Mouse (Mus musculus): Measurements from ENCODE around the gene Dscaml1. TPM values are rescaled to one million over a fixed set of nuclear protein-coding genes. Genes with fewer than 3 reads are reported as not detected.
A peak's percentile ranks its signal among the peaks of the same experiment; 100 is the strongest.

Gene Dscaml1
- polyA plus RNA-seq, 1 experiment from 2014 or later, result 0.23 TPM

DNA sequence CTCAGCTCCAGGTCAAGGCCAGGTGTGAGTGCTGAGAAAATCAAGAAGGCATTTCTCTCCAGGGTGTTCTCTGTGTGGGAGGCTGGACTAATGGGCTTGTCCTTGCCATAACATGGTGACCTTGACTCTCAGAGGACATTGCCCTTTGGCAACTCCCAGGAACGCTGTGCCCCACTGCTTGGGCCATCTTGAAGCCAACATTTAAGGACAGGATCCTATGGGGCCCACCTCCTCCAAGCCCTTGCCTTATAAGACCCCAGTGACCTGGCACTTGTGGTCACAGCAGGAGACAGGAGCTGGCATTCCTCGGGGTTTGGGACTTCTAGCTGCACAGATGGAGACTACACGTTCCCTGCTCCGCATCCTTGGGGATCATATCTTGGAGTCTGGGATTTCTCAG is 27.0 kb upstream of the Dscaml1 start, which contains the start of gene Fxyd2:
Fxyd2 (plus strand) TSS at position 236 of the 400 bp plus-strand sequence.
- no peaks in the 10 kb centered on the region; the same call in 1 of the 2 replicates for H3K27me3 ChIP-seq (ENCODE audit: low read depth, poor library complexity, severe bottlenecking)
- H3K4me3 ChIP-seq, result no peak within 1 kb of the TSS
- no peaks in the 10 kb centered on the region for H3K4me1 ChIP-seq
- 80% methylated on average over 4 of the region's 4 CpGs for WGBS
- H3K27ac ChIP-seq (replicated peaks), result no peak within 1 kb of the TSS
- no peak for DNase-seq (ENCODE audit: low spot score)
- H3K36me3 ChIP-seq, result peaks cover 22% of the 10 kb centered on the region
- no peaks in the 10 kb centered on the region for H3K9me3 ChIP-seq (replicated peaks)

DNA sequence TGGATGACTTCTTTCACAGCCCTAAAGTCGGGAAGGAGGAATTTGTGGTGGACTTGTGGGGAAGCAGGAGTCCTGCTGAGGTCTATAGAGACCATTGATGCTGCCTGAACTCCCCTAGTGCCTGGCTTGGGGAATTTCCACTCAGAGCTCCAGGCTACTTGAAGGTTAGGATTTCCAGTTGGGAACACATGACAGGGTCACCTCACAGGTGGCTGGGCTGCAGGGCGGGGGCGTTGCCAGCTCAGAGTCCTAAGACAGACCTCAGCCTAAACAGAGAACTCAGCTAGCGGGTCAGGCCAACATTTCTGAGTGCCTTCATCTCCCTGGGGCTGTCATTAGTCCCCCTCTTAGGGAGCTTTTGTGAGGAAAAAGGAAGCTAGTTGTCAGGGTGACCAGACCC is 24.6 kb upstream of the Dscaml1 start:
- no peaks in the 10 kb centered on the region; the same call in 1 of the 2 replicates for H3K27me3 ChIP-seq (ENCODE audit: low read depth, poor library complexity, severe bottlenecking)
- H3K36me3 ChIP-seq, result no peaks in the 10 kb centered on the region
- H3K27ac ChIP-seq (replicated peaks), result no peak overlapping the region
- H3K9me3 ChIP-seq (replicated peaks), result no peaks in the 10 kb centered on the region
- no peaks in the 10 kb centered on the region for H3K4me1 ChIP-seq
- 64% methylated on average over 4 of the region's 4 CpGs for WGBS
- H3K4me3 ChIP-seq, result no peak overlapping the region
- no peak for DNase-seq (ENCODE audit: low spot score)

DNA sequence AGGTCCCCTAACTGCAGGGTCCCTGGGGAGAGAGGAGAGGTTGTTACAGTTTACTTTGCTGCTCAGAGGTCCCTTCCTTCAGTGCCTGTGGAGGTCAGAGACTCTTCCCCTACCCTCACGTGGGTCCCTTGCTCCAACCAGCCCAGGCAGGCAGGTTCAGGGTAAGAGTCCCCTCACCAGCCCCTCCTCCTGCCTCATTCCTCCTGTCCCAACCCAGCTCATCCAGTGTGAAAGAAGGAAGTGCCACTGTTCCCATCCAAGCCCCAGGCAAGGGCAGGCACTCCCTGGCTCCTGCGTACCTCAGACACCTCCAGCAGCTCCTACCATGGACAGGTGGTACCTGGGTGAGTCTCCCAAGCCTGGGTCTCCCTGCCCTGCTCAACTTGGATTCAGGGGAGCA is 23.5 kb upstream of the Dscaml1 start:
- Histone ChIP-seq H3K4me3 (no peak overlapping the region), H3K4me1 (peaks cover 4% of the 10 kb centered on the region), H3K36me3 (no peaks in the 10 kb centered on the region), H3K27me3 (ENCODE audit: low read depth, poor library complexity, severe bottlenecking) (peaks cover 4% of the 10 kb centered on the region; the same call in 1 of the 2 replicates), H3K9me3 (replicated peaks) (no peaks in the 10 kb centered on the region), H3K27ac (replicated peaks) (no peak overlapping the region)
- WGBS, result 54% methylated on average over 2 of the region's 2 CpGs
- DNase-seq (ENCODE audit: low spot score), result no peak

DNA sequence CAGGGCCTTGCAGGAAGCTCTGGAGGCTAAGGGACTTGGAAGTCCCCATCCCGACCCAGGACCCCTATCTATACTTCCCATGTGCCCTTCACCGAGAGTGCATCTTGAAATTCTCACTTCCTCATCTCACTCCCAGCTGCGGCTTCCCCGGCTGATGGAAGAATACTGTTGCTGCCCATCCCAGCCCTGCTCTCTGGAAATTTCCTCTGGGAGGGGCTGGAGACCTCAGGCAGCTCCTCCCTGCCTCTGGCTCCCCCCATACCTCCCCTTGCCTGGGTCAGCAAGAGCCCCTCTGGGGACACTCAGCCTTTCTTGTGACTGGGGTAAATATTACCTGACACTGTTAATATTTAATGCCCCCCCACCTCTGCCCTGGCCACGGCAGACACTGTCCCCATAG is 20.7 kb upstream of the Dscaml1 start:
- DNase-seq (ENCODE audit: low spot score), result no peak
- H3K4me3 ChIP-seq, result no peak overlapping the region
- H3K36me3 ChIP-seq, result no peaks in the 10 kb centered on the region
- H3K27ac ChIP-seq (replicated peaks), result no peak overlapping the region
- H3K9me3 ChIP-seq (replicated peaks), result no peaks in the 10 kb centered on the region
- 82% methylated on average over 5 of the region's 5 CpGs for WGBS
- H3K4me1 ChIP-seq, result peaks cover 10% of the 10 kb centered on the region
- H3K27me3 ChIP-seq (ENCODE audit: low read depth, poor library complexity, severe bottlenecking), result peaks cover 19% of the 10 kb centered on the region

GRCm38 (mm10) chr9:45406808-45407207 is 19.6 kb upstream of the Dscaml1 start:
- Histone ChIP-seq H3K9me3 (replicated peaks) (no peaks in the 10 kb centered on the region), H3K4me1 (peaks cover 10% of the 10 kb centered on the region), H3K27me3 (ENCODE audit: low read depth, poor library complexity, severe bottlenecking) (peaks cover 25% of the 10 kb centered on the region), H3K4me3 (no peak overlapping the region), H3K27ac (replicated peaks) (no peak overlapping the region), H3K36me3 (no peaks in the 10 kb centered on the region)
- DNase-seq (ENCODE audit: low spot score), result no peak
- 88% methylated on average over 3 of the region's 3 CpGs for WGBS

DNA sequence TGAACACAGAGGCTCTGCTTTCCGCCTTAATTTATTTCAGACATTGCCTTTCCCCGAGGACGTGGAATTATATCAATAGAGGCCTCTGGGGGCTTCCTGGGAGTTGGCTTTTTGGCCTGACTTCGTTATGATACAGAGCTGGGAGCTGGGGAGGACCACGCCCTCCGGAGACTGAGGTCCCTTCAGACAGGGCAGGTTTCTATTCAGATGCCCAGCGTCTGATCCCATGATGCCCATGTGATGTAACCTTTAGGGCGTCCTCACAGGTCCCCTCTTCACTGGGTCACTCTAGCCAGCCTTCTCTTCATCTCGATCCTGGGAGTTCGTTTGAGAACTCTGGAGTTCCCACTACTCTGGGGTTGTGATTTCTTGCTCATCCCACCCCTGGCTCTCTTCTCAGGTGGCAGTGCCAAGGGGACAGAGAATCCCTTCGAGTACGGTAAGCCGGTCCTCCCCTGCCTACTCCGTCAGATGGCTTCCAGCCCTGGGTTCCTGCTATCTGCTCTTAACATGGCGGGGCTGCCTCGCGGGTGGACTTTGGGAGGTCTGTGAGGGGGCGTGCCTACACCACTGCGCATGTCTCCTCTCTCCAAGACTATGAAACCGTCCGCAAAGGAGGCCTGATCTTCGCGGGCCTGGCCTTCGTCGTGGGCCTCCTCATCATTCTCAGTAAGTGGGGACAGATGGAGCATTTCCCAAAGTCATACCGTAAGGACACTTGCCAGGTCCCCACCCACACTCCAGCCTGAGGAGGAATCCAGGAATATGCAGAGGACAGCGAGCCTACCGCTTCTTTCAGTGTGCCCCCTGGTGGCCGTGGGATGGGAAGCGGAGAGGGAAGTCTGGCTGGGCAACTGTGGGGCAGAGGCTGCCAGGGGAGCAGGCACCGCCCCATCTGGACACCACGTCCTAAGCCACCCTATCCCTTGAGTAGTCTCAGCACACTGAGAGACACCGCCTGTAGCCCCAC is 18.4 kb upstream of the Dscaml1 start:
- peak overlapping the region; percentile 73 for H3K27ac ChIP-seq (replicated peaks)
- peaks cover 18% of the 10 kb centered on the region for H3K4me1 ChIP-seq
- H3K4me3 ChIP-seq, result peak overlapping the region; percentile 43
- peaks cover 25% of the 10 kb centered on the region for H3K27me3 ChIP-seq (ENCODE audit: low read depth, poor library complexity, severe bottlenecking)
- WGBS, result 41% methylated on average over 33 of the region's 33 CpGs
- no peaks in the 10 kb centered on the region for H3K36me3 ChIP-seq
- peak; percentile 82 for DNase-seq (ENCODE audit: low spot score)
- H3K9me3 ChIP-seq (replicated peaks), result no peaks in the 10 kb centered on the region

- no peak for DNase-seq (ENCODE audit: low spot score)
- no peak overlapping the region for H3K4me3 ChIP-seq
- H3K4me1 ChIP-seq, result peaks cover 18% of the 10 kb centered on the region
- H3K36me3 ChIP-seq, result no peaks in the 10 kb centered on the region
- H3K27ac ChIP-seq (replicated peaks), result no peak overlapping the region
- WGBS, result 87% methylated on average over 5 of the region's 5 CpGs
- no peaks in the 10 kb centered on the region for H3K9me3 ChIP-seq (replicated peaks)
- peaks cover 25% of the 10 kb centered on the region for H3K27me3 ChIP-seq (ENCODE audit: low read depth, poor library complexity, severe bottlenecking)
Measured at GRCm38 (mm10) chr9:45410193-45410592, 16.2 kb upstream of the Dscaml1 start.

GRCm38 (mm10) chr9:45410614-45411013 is 15.8 kb upstream of the Dscaml1 start:
- no peak for DNase-seq (ENCODE audit: low spot score)
- WGBS, result 93% methylated on average over 2 of the region's 2 CpGs
- peaks cover 25% of the 10 kb centered on the region for H3K27me3 ChIP-seq (ENCODE audit: low read depth, poor library complexity, severe bottlenecking)

DNA sequence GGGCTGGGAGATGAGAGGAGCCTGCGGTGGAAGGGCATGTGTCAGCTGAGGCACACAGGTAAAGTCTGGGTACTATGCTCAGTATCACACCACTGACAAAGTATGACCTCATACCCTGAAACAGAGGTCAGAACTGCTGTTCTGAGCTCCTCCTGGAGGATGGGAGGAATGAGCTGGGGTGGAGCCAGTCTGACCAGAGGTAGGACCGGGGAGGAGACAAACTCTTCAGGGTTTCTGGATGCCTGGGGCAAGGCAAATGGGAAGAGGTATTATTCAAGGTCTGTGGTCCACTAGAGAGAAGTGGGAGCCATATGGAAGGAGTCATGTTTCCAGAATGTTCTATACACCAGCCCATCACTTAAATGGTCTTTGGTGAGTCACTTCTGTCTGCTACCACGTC is 15.3 kb upstream of the Dscaml1 start:
- H3K4me1 ChIP-seq, result peaks cover 18% of the 10 kb centered on the region
- H3K9me3 ChIP-seq (replicated peaks), result no peaks in the 10 kb centered on the region
- H3K27ac ChIP-seq (replicated peaks), result no peak overlapping the region
- H3K36me3 ChIP-seq, result no peaks in the 10 kb centered on the region
- DNase-seq (ENCODE audit: low spot score), result no peak
- 86% methylated on average over 3 of the region's 3 CpGs for WGBS
- no peak overlapping the region for H3K4me3 ChIP-seq
- peaks cover 25% of the 10 kb centered on the region for H3K27me3 ChIP-seq (ENCODE audit: low read depth, poor library complexity, severe bottlenecking)

More at GRCm38 (mm10) chr9:45410614-45411013, 15.8 kb upstream of the Dscaml1 start:
- peaks cover 18% of the 10 kb centered on the region for H3K4me1 ChIP-seq
- H3K27ac ChIP-seq (replicated peaks), result no peak overlapping the region
- no peaks in the 10 kb centered on the region for H3K36me3 ChIP-seq
- no peak overlapping the region for H3K4me3 ChIP-seq
- no peaks in the 10 kb centered on the region for H3K9me3 ChIP-seq (replicated peaks)

- 0 out of 2 replicates have a peak overlapping the region, but pooled peaks have one; percentile 11 for H3K4me3 ChIP-seq
- 30% methylated on average over 7 of the region's 7 CpGs for WGBS
- 0 out of 2 replicates have a peak overlapping the region, but pooled peaks have one; percentile 46 for H3K27ac ChIP-seq (replicated peaks)
- DNase-seq (ENCODE audit: low spot score), result peak; percentile 28
- peaks cover 25% of the 10 kb centered on the region for H3K27me3 ChIP-seq (ENCODE audit: low read depth, poor library complexity, severe bottlenecking)
- H3K9me3 ChIP-seq (replicated peaks), result no peaks in the 10 kb centered on the region
- no peaks in the 10 kb centered on the region for H3K36me3 ChIP-seq
- peaks cover 18% of the 10 kb centered on the region for H3K4me1 ChIP-seq
Measured at GRCm38 (mm10) chr9:45411803-45412202, 14.6 kb upstream of the Dscaml1 start.

GRCm38 (mm10) chr9:45412287-45412686 is 14.1 kb upstream of the Dscaml1 start:
- 11% methylated on average over 10 of the region's 10 CpGs for whole genome bisulfite sequencing
- peaks cover 25% of the 10 kb centered on the region for H3K27me3 ChIP-seq (ENCODE audit: low read depth, poor library complexity, severe bottlenecking)
- H3K9me3 ChIP-seq (replicated peaks), result no peaks in the 10 kb centered on the region
- H3K4me1 ChIP-seq, result peaks cover 18% of the 10 kb centered on the region
- H3K27ac ChIP-seq (replicated peaks), result 0 out of 2 replicates have a peak overlapping the region, but pooled peaks have one; percentile 46
- H3K4me3 ChIP-seq, result 0 out of 2 replicates have a peak overlapping the region, but pooled peaks have one; percentile 11
- no peaks in the 10 kb centered on the region for H3K36me3 ChIP-seq
- peak; percentile 90 for DNase-seq (ENCODE audit: low spot score)

- Histone ChIP-seq H3K9me3 (replicated peaks) (no peaks in the 10 kb centered on the region), H3K36me3 (no peaks in the 10 kb centered on the region)
- WGBS, result 72% methylated on average over 4 of the region's 4 CpGs
Measured at GRCm38 (mm10) chr9:45412700-45413477, 13.5 kb upstream of the Dscaml1 start.

More at GRCm38 (mm10) chr9:45412700-45413477, 13.5 kb upstream of the Dscaml1 start:
- Histone ChIP-seq H3K4me1 (peaks cover 14% of the 10 kb centered on the region), H3K27ac (replicated peaks) (no peak overlapping the region), H3K4me3 (no peak overlapping the region), H3K27me3 (ENCODE audit: low read depth, poor library complexity, severe bottlenecking) (peaks cover 21% of the 10 kb centered on the region)
- DNase-seq (ENCODE audit: low spot score), result no peak

Data from midbrain, embryonic 10.5 days (tissue).